Mouse (Mus musculus): Measurements from ENCODE around the gene Sclt1. TPM values are rescaled to one million over a fixed set of nuclear protein-coding genes. Genes with fewer than 3 reads are reported as not detected.

The Sclt1 gene
- polyA plus RNA-seq, 1 experiment from 2014 or later, result 30.1 TPM

- Histone ChIP-seq H3K36me3 (no peaks in the 10 kb centered on the region), H3K4me2 (replicated peaks) (no peak overlapping the region), H3K27ac (no peak overlapping the region), H3K4me1 (peaks cover 17% of the 10 kb centered on the region; the same call in 1 of the 2 replicates), H3K4me3 (no peak overlapping the region), H3K9me3 (no peaks in the 10 kb centered on the region), H3K9ac (no peak overlapping the region), H3K27me3 (no peaks in the 10 kb centered on the region)
- ATAC-seq (ENCODE audit: insufficient number of reproducible peaks, insufficient read depth, low FRiP score, low TSS enrichment), result no peak
- WGBS, result 76% methylated on average over 4 of the region's 4 CpGs
These were observed 158.7 kb downstream of the Sclt1 start for GRCm38 (mm10) chr3:41583621-41584020.

- Histone ChIP-seq H3K9ac (no peak overlapping the region), H3K27me3 (no peaks in the 10 kb centered on the region), H3K4me1 (peaks cover 17% of the 10 kb centered on the region; the same call in 1 of the 2 replicates), H3K4me2 (replicated peaks) (no peak overlapping the region), H3K27ac (no peak overlapping the region), H3K4me3 (no peak overlapping the region), H3K36me3 (no peaks in the 10 kb centered on the region), H3K9me3 (no peaks in the 10 kb centered on the region)
- ATAC-seq (ENCODE audit: insufficient number of reproducible peaks, insufficient read depth, low FRiP score, low TSS enrichment), result no peak
- 92% methylated on average over 14 of the region's 14 CpGs for WGBS
These were observed 159.2 kb downstream of the Sclt1 start for GRCm38 (mm10) chr3:41583092-41583491.

- Histone ChIP-seq H3K9me3 (no peaks in the 10 kb centered on the region), H3K4me2 (replicated peaks) (no peak overlapping the region), H3K36me3 (no peaks in the 10 kb centered on the region), H3K27ac (no peak overlapping the region), H3K4me1 (peaks cover 11% of the 10 kb centered on the region; the same call in 1 of the 2 replicates), H3K9ac (no peak overlapping the region), H3K27me3 (no peaks in the 10 kb centered on the region), H3K4me3 (no peak overlapping the region)
- WGBS, result 73% methylated on average over 7 of the region's 7 CpGs
- ATAC-seq (ENCODE audit: insufficient number of reproducible peaks, insufficient read depth, low FRiP score, low TSS enrichment), result no peak
These were observed 160.1 kb downstream of the Sclt1 start for GRCm38 (mm10) chr3:41582256-41582655.

GRCm38 (mm10) chr3:41581436-41581835 lies 160.9 kb downstream of the Sclt1 start:
- Histone ChIP-seq H3K4me1 (peaks cover 11% of the 10 kb centered on the region; the same call in 1 of the 2 replicates), H3K27ac (no peak overlapping the region), H3K4me2 (replicated peaks) (no peak overlapping the region), H3K36me3 (no peaks in the 10 kb centered on the region), H3K4me3 (no peak overlapping the region), H3K9ac (no peak overlapping the region), H3K27me3 (no peaks in the 10 kb centered on the region), H3K9me3 (no peaks in the 10 kb centered on the region)
- no peak for ATAC-seq (ENCODE audit: insufficient number of reproducible peaks, insufficient read depth, low FRiP score, low TSS enrichment)
- WGBS, result 33% methylated on average over 8 of the region's 8 CpGs

- H3K36me3 ChIP-seq, result no peaks in the 10 kb centered on the region
- peaks cover 11% of the 10 kb centered on the region; the same call in 1 of the 2 replicates for H3K4me1 ChIP-seq
These were observed 161.7 kb downstream of the Sclt1 start for GRCm38 (mm10) chr3:41580401-41581323.

GRCm38 (mm10) chr3:41579873-41580272 lies 162.4 kb downstream of the Sclt1 start:
- no peak overlapping the region for H3K4me3 ChIP-seq

More at GRCm38 (mm10) chr3:41580401-41581323, 161.7 kb downstream of the Sclt1 start:
- Histone ChIP-seq H3K27me3 (no peaks in the 10 kb centered on the region), H3K9me3 (no peaks in the 10 kb centered on the region), H3K4me2 (replicated peaks) (no peak overlapping the region), H3K27ac (no peak overlapping the region), H3K9ac (no peak overlapping the region), H3K4me3 (no peak overlapping the region)
- 47% methylated on average over 14 of the region's 14 CpGs for WGBS
- no peak for ATAC-seq (ENCODE audit: insufficient number of reproducible peaks, insufficient read depth, low FRiP score, low TSS enrichment)

GRCm38 (mm10) chr3:41577240-41577639 lies 165.1 kb downstream of the Sclt1 start:
- no peak for ATAC-seq (ENCODE audit: insufficient number of reproducible peaks, insufficient read depth, low FRiP score, low TSS enrichment)
- Histone ChIP-seq H3K9ac (no peak overlapping the region), H3K4me3 (no peak overlapping the region), H3K9me3 (no peaks in the 10 kb centered on the region), H3K4me1 (peaks cover 27% of the 10 kb centered on the region; the same call in 1 of the 2 replicates), H3K27me3 (no peaks in the 10 kb centered on the region), H3K4me2 (replicated peaks) (no peak overlapping the region), H3K27ac (no peak overlapping the region), H3K36me3 (no peaks in the 10 kb centered on the region)
- 85% methylated on average over 2 of the region's 2 CpGs for WGBS

More at GRCm38 (mm10) chr3:41579873-41580272, 162.4 kb downstream of the Sclt1 start:
- no peak for ATAC-seq (ENCODE audit: insufficient number of reproducible peaks, insufficient read depth, low FRiP score, low TSS enrichment)
- Histone ChIP-seq H3K36me3 (no peaks in the 10 kb centered on the region), H3K4me1 (peaks cover 17% of the 10 kb centered on the region; the same call in 1 of the 2 replicates), H3K27ac (no peak overlapping the region), H3K9ac (no peak overlapping the region), H3K9me3 (no peaks in the 10 kb centered on the region), H3K4me2 (replicated peaks) (no peak overlapping the region), H3K27me3 (no peaks in the 10 kb centered on the region)
- WGBS, result 43% methylated on average over 4 of the region's 4 CpGs

Other genes with a start within 250 kb of the Sclt1 start
- 13.2 and 13.4 TPM in 2 replicates for gene Jade1, start 186.8 kb downstream of the Sclt1 start, polyA plus RNA-seq (2016; fragmentation: Nextera tagmentation; extraction: Ambion mirVana)
- gene D3Ertd751e, start 97 bp upstream of the Sclt1 start, polyA plus RNA-seq (2016; fragmentation: Nextera tagmentation; extraction: Ambion mirVana), result 17.5 and 18.7 TPM in 2 replicates

Data from embryonic facial prominence, embryonic 12.5 days (tissue).